Mouse (Mus musculus): ENCODE measurements around the gene Hspbap1.

The Hspbap1 gene

GRCm38 (mm10) chr16:35791962-35792521 is 21.9 kb downstream of the Hspbap1 start:
- DNase-seq (ENCODE audit: low read depth, low spot score): no peak

GRCm38 (mm10) chr16:35802163-35802562 is 32.0 kb downstream of the Hspbap1 start:
- no peak for DNase-seq (ENCODE audit: low read depth, low spot score)

- DNase-seq (ENCODE audit: low read depth, low spot score): no peak
Measured at GRCm38 (mm10) chr16:35803723-35804122, 33.5 kb downstream of the Hspbap1 start.

- no peak for DNase-seq (ENCODE audit: low read depth, low spot score)
Measured at GRCm38 (mm10) chr16:35806973-35807662, 36.9 kb downstream of the Hspbap1 start.

- no peak for DNase-seq (ENCODE audit: low read depth, low spot score)
Measured at GRCm38 (mm10) chr16:35807663-35807992, 37.5 kb downstream of the Hspbap1 start.

GRCm38 (mm10) chr16:35808838-35809237 is 38.7 kb downstream of the Hspbap1 start:
- no peak for DNase-seq (ENCODE audit: low read depth, low spot score)

GRCm38 (mm10) chr16:35813119-35813518 is 42.9 kb downstream of the Hspbap1 start:
- DNase-seq (ENCODE audit: low read depth, low spot score): no peak

- DNase-seq (ENCODE audit: low read depth, low spot score): peak; percentile 73
Measured at GRCm38 (mm10) chr16:35817255-35818089, 47.3 kb downstream of the Hspbap1 start.

- peak; percentile 45 for DNase-seq (ENCODE audit: low read depth, low spot score)
Measured at GRCm38 (mm10) chr16:35829999-35830398, 59.8 kb downstream of the Hspbap1 start.

GRCm38 (mm10) chr16:35832926-35833325 is 62.8 kb downstream of the Hspbap1 start:
- no peak for DNase-seq (ENCODE audit: low read depth, low spot score)

- no peak for DNase-seq (ENCODE audit: low read depth, low spot score)
Measured at GRCm38 (mm10) chr16:35834653-35835052, 64.5 kb downstream of the Hspbap1 start.

GRCm38 (mm10) chr16:35839680-35840079 is 69.5 kb downstream of the Hspbap1 start:
- DNase-seq (ENCODE audit: low read depth, low spot score): peak; percentile 62

GRCm38 (mm10) chr16:35847138-35847537 is 77.0 kb downstream of the Hspbap1 start:
- DNase-seq (ENCODE audit: low read depth, low spot score): no peak

GRCm38 (mm10) chr16:35855846-35856245 is 85.7 kb downstream of the Hspbap1 start:
- DNase-seq (ENCODE audit: low read depth, low spot score): no peak

GRCm38 (mm10) chr16:35856766-35857165 is 86.6 kb downstream of the Hspbap1 start:
- DNase-seq (ENCODE audit: low read depth, low spot score): no peak

- no peak for DNase-seq (ENCODE audit: low read depth, low spot score)
Measured at GRCm38 (mm10) chr16:35860236-35860635, 90.1 kb downstream of the Hspbap1 start.

- peak; percentile 25 for DNase-seq (ENCODE audit: low read depth, low spot score)
Measured at GRCm38 (mm10) chr16:35862057-35862456, 91.9 kb downstream of the Hspbap1 start.

- no peak for DNase-seq (ENCODE audit: low read depth, low spot score)
Measured at GRCm38 (mm10) chr16:35867726-35868125, 97.6 kb downstream of the Hspbap1 start.

- peak; percentile 61 for DNase-seq (ENCODE audit: low read depth, low spot score)
Measured at GRCm38 (mm10) chr16:35869126-35869525, 99.0 kb downstream of the Hspbap1 start.

- no peak for DNase-seq (ENCODE audit: low read depth, low spot score)
Measured at GRCm38 (mm10) chr16:35869656-35870055, 99.5 kb downstream of the Hspbap1 start.

- peak; percentile 73 for DNase-seq (ENCODE audit: low read depth, low spot score)
Measured at GRCm38 (mm10) chr16:35870581-35871047, 100.4 kb downstream of the Hspbap1 start.

- DNase-seq (ENCODE audit: low read depth, low spot score): peak; percentile 78
Measured at GRCm38 (mm10) chr16:35871048-35871851, 101.1 kb downstream of the Hspbap1 start, which contains the start of gene Parp14. Parp14 (minus strand) TSS chr16:35871544.
